Mouse (Mus musculus) left cerebral cortex, postnatal 4 days (tissue): ENCODE measurements around the gene Rsl1d1. TPM values are rescaled to one million over a fixed set of nuclear protein-coding genes. Genes with fewer than 3 reads are reported as not detected.

ENCODE experiments used
- DNase-seq: peaks from one replicate; pipeline ENCODE4 v3.0.0-alpha.2; 2022
- intact Hi-C: fragments of 180-260 bp; cut with DNase I; formaldehyde crosslinking; loops from one replicate; pipeline ENCODE4 v1.15.1; 2025
- total RNA-seq, 2 experiments: library from RNA; stranded (reverse); gene quantifications; 2 replicates each; pipeline ENCODE4 v1.2.3; 2021

The Rsl1d1 gene
- 10 to 100 TPM; 70.6 to 75.7 TPM for total RNA-seq

DNA sequence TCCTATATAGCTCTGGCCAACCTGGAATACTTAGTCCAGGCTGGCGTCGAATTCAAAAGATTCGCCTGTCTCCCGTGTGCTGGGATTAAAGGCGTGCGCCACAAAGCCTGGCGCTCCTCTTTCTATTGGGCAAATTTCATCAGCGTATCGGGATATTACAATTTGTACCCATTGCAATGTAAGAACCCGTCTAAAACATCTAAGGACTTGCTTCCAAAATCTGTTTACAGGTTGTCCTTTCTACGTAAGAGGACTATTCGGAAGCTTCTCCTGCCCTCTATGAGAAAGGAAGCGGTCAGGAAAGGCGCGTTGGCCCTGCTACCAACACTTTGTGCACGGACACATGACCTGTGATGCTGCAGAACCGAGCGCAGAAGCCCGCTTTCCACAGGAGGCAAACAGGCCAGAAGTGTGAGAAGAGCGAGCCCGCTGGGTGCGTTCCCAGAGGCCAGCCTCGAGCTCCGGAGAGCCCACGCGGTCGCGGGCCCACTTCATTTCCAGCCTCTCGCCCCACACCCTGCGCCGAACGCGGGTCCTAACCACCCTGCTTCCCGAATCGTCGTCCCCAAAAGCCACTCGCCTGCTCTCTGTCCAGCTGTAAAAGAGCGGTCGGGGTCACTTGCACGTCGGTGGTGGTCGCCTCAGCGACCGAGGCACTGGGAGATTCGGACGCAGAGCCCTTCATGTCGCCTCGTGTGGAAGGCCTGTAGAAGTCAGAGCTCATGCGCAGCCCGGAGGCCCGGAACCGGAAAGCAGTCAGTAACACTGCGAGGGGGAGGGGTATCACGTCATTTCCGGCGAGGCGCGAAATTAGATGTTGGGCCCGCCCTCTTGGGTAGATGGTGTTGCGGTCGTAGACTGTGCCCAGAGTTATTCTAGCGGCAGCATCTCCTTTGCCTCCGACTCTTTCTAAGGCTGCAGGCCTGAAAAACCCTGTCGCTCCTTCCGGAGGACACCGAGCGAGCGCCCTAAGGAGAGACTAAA is at the start of gene Rsl1d1:
Rsl1d1 (minus strand) TSS at position 761 of the 984 bp plus-strand sequence.
- DNase-seq = peak; percentile 93
- intact Hi-C loops = no loop called here

GRCm38 (mm10) chr16:11247791-11248190 is 44.7 kb upstream of the Rsl1d1 start:
- intact Hi-C loops = no loop called here

DNA sequence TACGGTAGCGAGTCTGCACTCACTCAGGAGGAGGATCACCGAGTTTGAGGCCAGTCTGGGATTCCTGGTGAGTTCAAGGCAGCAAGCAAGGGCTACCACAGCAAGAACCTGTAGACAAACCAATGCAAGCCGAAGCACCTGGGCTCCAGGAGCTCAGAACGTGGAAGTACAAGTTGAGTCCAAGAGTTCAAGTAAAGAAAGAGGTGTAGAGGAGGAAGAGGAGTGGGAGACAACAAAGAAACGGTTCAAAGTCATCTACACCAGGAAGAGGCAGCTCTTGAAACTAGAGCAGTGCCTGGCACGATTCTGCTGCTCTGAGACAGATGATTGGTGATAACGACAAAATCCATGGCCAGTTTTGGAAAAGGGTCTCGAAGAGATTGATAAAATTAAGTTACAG is 42.6 kb upstream of the Rsl1d1 start:
- intact Hi-C loops = no loop called here
- DNase-seq = no peak

More at GRCm38 (mm10) chr16:11247791-11248190, 44.7 kb upstream of the Rsl1d1 start:
- no peak for DNase-seq

DNA sequence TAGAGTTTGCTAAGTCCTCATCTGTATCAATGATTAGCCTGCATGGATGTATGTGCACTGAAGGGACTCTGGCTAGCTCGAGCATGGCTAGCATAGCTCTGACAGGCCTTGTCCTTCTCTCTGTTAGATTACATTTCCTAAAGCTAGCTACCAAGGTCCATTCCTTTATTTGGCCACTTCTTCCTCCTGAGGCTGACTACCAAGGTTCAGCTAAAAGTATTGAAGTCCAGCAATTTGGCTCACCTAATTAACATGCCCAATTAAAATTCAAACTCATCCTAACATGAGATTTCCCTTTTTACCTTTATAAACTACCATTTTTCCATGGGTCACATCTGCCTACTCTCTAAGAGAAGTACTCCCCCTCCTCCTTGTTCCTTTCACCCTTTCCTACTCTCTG is 39.3 kb upstream of the Rsl1d1 start:
- intact Hi-C loops = no loop called here

DNA sequence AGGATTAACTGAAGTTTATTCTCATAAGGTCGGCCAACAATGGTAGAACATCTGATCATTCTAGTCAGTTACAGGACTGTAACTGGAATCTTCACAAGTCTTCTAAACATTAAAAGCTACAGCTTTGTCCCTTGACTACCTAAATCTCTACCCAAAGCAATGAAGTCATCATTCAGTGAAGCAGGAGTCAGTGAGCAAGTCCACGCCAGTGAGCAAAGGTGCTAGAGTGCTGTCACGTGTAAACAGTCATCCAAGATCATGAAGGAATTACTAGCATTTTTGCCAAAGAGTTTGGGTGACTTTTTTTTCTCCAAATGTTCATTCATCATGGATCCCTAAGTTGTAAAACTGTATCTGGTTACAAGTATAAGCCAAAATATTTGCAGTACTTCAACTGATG is 14.7 kb upstream of the Rsl1d1 start:
- no peak for DNase-seq
- intact Hi-C loops = no loop called here

More for the DNA sequence above, 39.3 kb upstream of the Rsl1d1 start:
- DNase-seq = no peak

DNA sequence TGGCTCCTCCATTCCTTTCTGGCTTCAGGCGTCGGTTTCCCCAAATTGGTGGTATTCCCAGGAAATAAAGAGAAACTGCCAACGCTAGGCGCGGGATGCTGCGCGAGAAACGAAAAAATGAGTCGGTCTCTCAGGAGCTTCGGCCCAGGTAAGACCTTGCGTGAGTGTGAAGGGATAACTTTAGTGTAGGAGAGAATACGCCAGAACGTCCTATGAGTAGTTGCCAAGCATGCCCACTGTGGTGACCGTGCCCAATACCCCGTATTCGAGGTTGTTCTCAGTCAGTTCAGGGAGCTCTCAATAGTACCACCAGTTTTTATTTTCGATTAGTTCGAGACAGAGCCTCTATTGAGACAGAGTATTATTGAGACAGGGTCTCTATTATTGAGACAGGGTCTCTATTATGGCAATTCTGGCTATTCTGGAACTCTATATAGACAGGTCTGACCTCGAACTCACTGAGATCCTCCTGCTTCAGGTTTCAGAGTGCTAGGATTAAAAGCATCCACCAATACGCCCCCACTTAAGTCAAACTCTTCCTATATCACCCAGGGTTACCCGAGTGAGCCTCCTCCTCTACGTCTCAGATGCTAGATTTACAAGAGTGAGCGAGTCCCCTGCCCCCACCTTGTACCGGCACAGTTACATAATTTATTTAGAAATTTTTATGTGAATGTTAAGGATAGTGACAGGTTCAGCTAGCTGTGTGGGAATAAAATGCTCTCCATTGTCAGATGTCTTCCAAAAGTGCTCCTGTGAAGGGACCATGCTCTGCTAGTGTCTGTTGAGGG is 664 bp upstream of the Rsl1d1 start:
- no peak for DNase-seq
- intact Hi-C loops = no loop called here

DNA sequence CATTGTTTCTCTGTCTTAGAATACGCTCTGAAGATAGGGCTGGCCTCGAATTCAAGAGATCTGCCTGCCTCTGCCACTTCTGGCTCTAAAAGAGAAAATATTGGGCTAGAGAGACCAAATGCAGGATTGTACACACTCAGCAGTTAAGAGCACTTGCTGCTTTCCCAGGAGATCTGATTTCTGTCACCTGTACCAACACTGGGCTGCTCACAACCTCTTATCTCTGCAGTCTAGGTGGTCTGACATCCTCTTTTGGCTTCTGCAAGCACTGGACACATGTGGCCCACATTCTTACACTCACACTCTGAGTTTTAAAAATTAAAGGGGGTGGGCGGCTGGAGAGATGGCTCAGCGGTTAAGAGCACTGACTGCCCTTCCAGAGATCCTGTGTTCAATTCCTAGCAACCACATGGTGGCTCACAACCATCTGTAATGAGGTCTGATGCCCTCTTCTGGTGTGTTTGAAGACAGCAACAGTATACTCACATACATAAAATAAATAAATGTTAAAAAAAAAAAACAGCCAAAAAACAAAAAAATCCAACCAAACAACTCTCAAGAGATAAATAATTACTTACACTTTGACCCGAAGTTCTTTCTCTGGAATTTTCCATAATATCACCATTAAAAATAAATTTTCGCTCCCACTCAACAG is 1.3 kb downstream of the Rsl1d1 start:
- intact Hi-C loops = no loop called here
- DNase-seq = no peak

DNA sequence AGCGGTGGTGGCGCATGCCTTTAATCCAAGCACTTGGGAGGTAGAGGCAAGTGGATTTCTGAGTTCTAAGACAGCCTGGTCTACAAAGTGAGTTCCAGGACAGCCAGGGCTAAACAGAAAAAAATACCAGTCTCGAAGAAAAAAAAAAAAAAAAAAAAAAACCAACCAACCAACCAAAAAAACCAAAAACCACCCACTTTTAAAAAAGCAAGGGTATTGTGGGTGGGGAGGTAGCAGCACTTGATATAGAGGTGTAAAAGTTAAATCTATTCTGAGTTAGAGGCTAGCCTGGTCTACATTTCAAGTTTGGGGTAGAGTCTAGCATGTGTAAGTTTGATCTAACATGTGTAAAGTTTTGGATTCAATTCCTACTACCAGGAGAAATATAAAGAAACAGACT is 2.9 kb downstream of the Rsl1d1 start:
- no peak for DNase-seq
- intact Hi-C loops = no loop called here

- no peak for DNase-seq
- intact Hi-C loops = no loop called here
These were observed 4.7 kb downstream of the Rsl1d1 start for GRCm38 (mm10) chr16:11198467-11198866.

- intact Hi-C loops = no loop called here
- no peak for DNase-seq
These were observed 6.1 kb downstream of the Rsl1d1 start for GRCm38 (mm10) chr16:11197052-11197451.

DNA sequence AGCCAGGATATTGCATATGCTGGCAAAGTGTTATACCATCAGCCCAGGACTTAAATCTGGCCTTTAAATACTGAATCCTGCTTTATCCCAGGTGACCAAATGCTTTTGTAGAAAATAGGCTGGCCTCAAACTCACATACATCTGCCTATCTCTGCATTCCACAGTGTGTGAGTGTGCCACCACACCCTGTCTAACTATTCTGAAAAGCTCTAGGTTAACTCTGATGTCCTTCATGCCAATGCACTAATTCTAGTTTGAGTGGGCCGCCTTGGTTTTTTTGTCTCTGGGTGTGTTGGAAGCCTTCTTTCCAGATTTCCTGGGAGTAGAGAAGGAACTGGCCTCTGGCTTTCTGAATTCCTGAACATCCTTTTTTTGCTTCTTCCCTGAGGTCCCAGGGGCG is 9.9 kb downstream of the Rsl1d1 start:
- no peak for DNase-seq
- intact Hi-C loops = loop anchor here (1.0 kb wide), 1 partner anchor 23 kb away; no protein-coding TSS in a partner anchor

GRCm38 (mm10) chr16:11190150-11190549 is 13.0 kb downstream of the Rsl1d1 start:
- intact Hi-C loops = no loop called here
- DNase-seq = peak; percentile 41

- intact Hi-C loops = no loop called here
- DNase-seq = no peak
These were observed 25.7 kb downstream of the Rsl1d1 start for GRCm38 (mm10) chr16:11177404-11177803.

DNA sequence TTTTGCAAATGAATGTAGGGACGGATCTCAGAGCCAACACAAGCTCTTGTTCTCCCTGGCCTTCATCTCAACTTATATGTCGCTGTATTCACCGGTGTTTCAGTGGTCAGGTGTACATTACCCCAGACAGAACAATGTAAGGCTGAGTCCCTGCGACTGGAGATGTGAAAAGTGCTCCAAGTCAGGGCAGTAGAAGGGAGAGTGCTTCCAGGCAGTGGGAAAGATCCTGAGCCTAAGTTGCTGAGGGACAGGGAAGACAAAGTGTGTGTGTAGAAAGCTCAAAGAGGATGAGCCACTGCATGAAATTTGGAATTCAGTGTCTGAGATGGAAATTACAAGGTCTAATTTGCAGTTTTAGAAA is 26.3 kb downstream of the Rsl1d1 start:
- intact Hi-C loops = no loop called here
- DNase-seq = no peak

DNA sequence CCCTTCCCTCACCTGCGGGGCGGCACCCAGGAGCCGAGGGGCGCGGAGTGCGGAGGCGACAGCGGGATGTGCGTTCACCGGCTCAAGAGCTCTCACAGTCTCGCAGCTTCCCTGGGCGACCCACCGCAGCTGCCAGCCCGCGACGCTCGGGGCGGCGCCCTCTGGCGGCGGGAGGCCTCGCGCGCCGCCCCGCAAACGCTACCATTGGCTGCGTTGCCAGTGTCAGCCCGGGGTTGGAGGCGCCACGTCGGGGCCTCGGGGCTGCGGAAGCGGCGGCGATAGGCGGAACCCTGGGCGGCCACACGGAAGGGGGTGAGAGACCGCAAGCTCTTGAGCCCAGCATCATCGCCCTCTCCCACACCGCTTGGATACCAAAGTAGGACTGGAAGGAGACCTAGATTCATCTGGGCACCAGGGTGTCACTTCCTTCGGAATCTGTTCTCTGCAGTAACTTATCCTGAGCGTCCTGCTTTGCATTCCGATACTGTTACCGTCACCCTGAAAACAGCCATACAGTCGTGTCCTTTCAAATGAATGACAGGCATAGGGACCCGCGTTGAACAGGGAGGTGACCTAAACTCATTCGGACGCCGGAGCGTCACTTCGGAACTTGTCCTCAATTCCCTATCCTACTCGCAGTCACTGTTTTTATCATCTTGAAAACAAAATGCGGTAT is 26.8 kb downstream of the Rsl1d1 start, which contains the start of gene Zc3h7a:
Zc3h7a (minus strand) TSS at position 186 of the 676 bp plus-strand sequence.
- peak; percentile 88 for DNase-seq
- intact Hi-C loops = no loop called here

GRCm38 (mm10) chr16:11175489-11176207 is 27.5 kb downstream of the Rsl1d1 start:
- DNase-seq = peak; percentile 59
- intact Hi-C loops = no loop called here

DNA sequence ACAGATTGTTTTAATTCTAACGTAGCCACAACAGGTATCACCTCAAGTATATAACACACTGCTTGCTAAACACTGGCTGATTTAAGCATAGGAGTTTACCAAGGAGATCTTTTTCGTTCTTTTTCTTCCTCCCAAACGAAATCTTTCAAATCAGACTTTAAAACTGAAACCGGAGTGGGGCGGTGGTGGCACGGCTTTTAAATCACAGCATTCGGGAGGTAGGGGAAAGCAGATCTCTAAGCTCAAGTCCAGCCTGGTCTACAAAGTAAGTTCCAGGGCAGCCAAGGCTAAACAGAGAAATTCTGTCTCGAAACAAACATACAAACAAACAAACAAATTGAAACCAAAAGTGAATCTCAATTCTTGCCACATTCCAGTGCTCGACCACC is 28.0 kb downstream of the Rsl1d1 start:
- intact Hi-C loops = no loop called here

GRCm38 (mm10) chr16:11174671-11175081 is 28.5 kb downstream of the Rsl1d1 start:
- DNase-seq = peak; percentile 66
- intact Hi-C loops = loop anchor here (5.0 kb wide), 1 partner anchor 302 kb away; no protein-coding TSS in a partner anchor

More for the DNA sequence above, 28.0 kb downstream of the Rsl1d1 start:
- no peak for DNase-seq

DNA sequence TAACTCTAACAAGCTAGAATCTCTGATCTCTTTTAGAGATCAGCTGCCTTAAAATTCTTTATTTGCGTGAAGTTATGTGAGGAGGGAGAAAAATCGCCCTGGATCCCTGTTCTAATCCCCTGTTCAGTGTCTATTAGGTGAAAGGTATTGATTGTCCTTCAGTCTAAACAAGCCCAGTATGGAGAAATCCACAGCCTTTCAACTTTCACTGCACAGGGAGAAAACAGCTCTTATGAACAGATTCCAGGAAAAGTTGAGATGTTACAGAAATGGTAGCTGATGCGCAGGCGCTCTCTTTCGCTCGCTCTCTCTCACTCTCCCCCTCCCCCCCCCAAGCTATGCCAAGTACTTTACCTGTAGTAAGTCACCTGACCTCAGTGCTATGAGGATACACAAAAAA is 31.5 kb downstream of the Rsl1d1 start:
- intact Hi-C loops = loop anchor here (5.0 kb wide), 1 partner anchor 299 kb away; no protein-coding TSS in a partner anchor

More for the DNA sequence above, 31.5 kb downstream of the Rsl1d1 start:
- no peak for DNase-seq
